Mouse (Mus musculus) kidney, postnatal 0 days (tissue): Measurements from ENCODE around the gene Nsd2. TPM values are rescaled to one million over a fixed set of nuclear protein-coding genes. Genes with fewer than 3 reads are reported as not detected.

ENCODE experiments used
- ATAC-seq: fragments of 200-750 bp; cut with Nextera tagmentation; replicated peaks from 2 replicates; pipeline ENCODE4 v1.8.0; 2017; ENCODE audit warnings: low read depth, moderate number of reproducible peaks, moderate TSS enrichment, moderate library complexity; ENCODE audit not compliant: low FRiP score
- DNase-seq: peaks from one replicate; pipeline ENCODE4 v3.0.0-alpha.2; 2016; ENCODE audit warnings: low spot score
- H3K27ac ChIP-seq: fragments of 300-500 bp; sonication (generic); 2 replicates; pipeline ENCODE4 v1.5.1; 2014; ENCODE audit warnings: mild to moderate bottlenecking
- H3K27me3 ChIP-seq: fragments of 300-500 bp; sonication (generic); 2 replicates; pipeline ENCODE4 v1.6.1; 2014; ENCODE audit warnings: low read length, mixed read lengths; ENCODE audit not compliant: insufficient read depth
- H3K36me3 ChIP-seq: fragments of 300-500 bp; sonication (generic); 2 replicates; pipeline ENCODE4 v1.6.1; 2014; ENCODE audit warnings: low read length, mixed read lengths; ENCODE audit not compliant: insufficient read depth
- H3K4me1 ChIP-seq: fragments of 300-500 bp; sonication (generic); replicated peaks from 2 replicates; pipeline ENCODE4 v1.6.1; 2014; ENCODE audit warnings: antibody characterized with exemption, low read length, mixed read lengths; ENCODE audit not compliant: insufficient read depth
- H3K4me2 ChIP-seq: fragments of 300-500 bp; sonication (generic); 2 replicates; pipeline ENCODE4 v1.6.1; 2014; ENCODE audit warnings: mild to moderate bottlenecking, low read length, moderate library complexity, mixed read lengths
- H3K4me3 ChIP-seq: fragments of 300-500 bp; sonication (generic); replicated peaks from 2 replicates; pipeline ENCODE4 v1.5.1; 2014; ENCODE audit warnings: low read depth, low read length
- H3K9ac ChIP-seq: fragments of 300-500 bp; sonication (generic); 2 replicates; pipeline ENCODE4 v1.6.1; 2014; ENCODE audit warnings: low read depth, low read length
- H3K9me3 ChIP-seq: fragments of 300-500 bp; sonication (generic); replicated peaks from 2 replicates; pipeline ENCODE4 v1.6.1; 2016; ENCODE audit warnings: low read length, inconsistent platforms, mixed read lengths
- CTCF ChIP-seq: IDR thresholded peaks from 2 replicates; pipeline ENCODE4 v1.5.1; 2016; ENCODE audit warnings: antibody characterized with exemption, low read depth, mild to moderate bottlenecking, moderate library complexity
- WGBS: fragments of 180-500 bp; shearing (Covaris S2); extraction: QIAGEN DNeasy Blood & Tissue Kit; methylation state at CpG from one replicate; pipeline ENCODE4 v1.1.7; 2014; 5-methylcytosine and 5-hydroxymethylcytosine counted together
- polyA plus RNA-seq: library from polyadenylated mRNA; unstranded; fragments of >200 nt; fragmentation: Nextera tagmentation; extraction: Ambion mirVana; gene quantifications from 2 replicates; pipeline ENCODE4 v1.2.1, GENCODE M21; 2015

The Nsd2 gene
- polyA plus RNA-seq, 1 experiment from 2014 or later = 21.0 TPM

GRCm38 (mm10) chr5:33893406-33893805, 72.9 kb downstream of the Nsd2 start:
- no peak for TF ChIP-seq CTCF
- WGBS = 87% methylated on average over 6 of the region's 6 CpGs
- Histone ChIP-seq H3K4me3 (no peak overlapping the region), H3K9ac (no peak overlapping the region), H3K36me3 (peaks cover 62% of the 10 kb centered on the region), H3K4me1 (no peaks in the 10 kb centered on the region), H3K4me2 (no peak overlapping the region), H3K27ac (no peak overlapping the region), H3K27me3 (no peaks in the 10 kb centered on the region), H3K9me3 (no peaks in the 10 kb centered on the region)
- no peak for ATAC-seq
- no peak for DNase-seq

GRCm38 (mm10) chr5:33895116-33895515, 74.6 kb downstream of the Nsd2 start:
- WGBS = 66% methylated on average over 9 of the region's 9 CpGs
- no peaks in the 10 kb centered on the region for H3K9me3 ChIP-seq
- no peak overlapping the region for H3K4me3 ChIP-seq
- no peak overlapping the region for H3K27ac ChIP-seq
- H3K36me3 ChIP-seq = peaks cover 78% of the 10 kb centered on the region
- no peak overlapping the region for H3K9ac ChIP-seq
- DNase-seq = no peak
- TF ChIP-seq CTCF = no peak
- no peak; the same call in 1 of the 2 replicates for ATAC-seq
- H3K4me1 ChIP-seq = no peaks in the 10 kb centered on the region
- no peak overlapping the region for H3K4me2 ChIP-seq
- H3K27me3 ChIP-seq = no peaks in the 10 kb centered on the region

GRCm38 (mm10) chr5:33897158-33897557, 76.6 kb downstream of the Nsd2 start:
- Histone ChIP-seq H3K9ac (no peak overlapping the region), H3K27ac (no peak overlapping the region), H3K36me3 (peaks cover 87% of the 10 kb centered on the region), H3K4me2 (no peak overlapping the region), H3K9me3 (no peaks in the 10 kb centered on the region), H3K27me3 (no peaks in the 10 kb centered on the region), H3K4me1 (no peaks in the 10 kb centered on the region), H3K4me3 (no peak overlapping the region)
- TF ChIP-seq CTCF = no peak
- WGBS = 88% methylated on average over 2 of the region's 2 CpGs
- ATAC-seq (no peak), DNase-seq (no peak)

GRCm38 (mm10) chr5:33898671-33899070, 78.1 kb downstream of the Nsd2 start:
- TF ChIP-seq CTCF = no peak
- Histone ChIP-seq H3K9me3 (no peaks in the 10 kb centered on the region), H3K36me3 (peaks cover 84% of the 10 kb centered on the region), H3K4me1 (no peaks in the 10 kb centered on the region), H3K4me3 (no peak overlapping the region), H3K4me2 (no peak overlapping the region), H3K27ac (no peak overlapping the region), H3K27me3 (no peaks in the 10 kb centered on the region), H3K9ac (no peak overlapping the region)
- ATAC-seq = 0 out of 2 replicates have a peak, but pooled peaks have one; percentile 16
- 88% methylated on average over 9 of the region's 9 CpGs for WGBS
- DNase-seq = no peak

- Histone ChIP-seq H3K9ac (no peak overlapping the region), H3K4me2 (no peak overlapping the region), H3K4me3 (no peak overlapping the region), H3K9me3 (no peaks in the 10 kb centered on the region), H3K36me3 (peaks cover 78% of the 10 kb centered on the region), H3K4me1 (no peaks in the 10 kb centered on the region), H3K27me3 (no peaks in the 10 kb centered on the region), H3K27ac (no peak overlapping the region)
- no peak for DNase-seq
- 91% methylated on average over 3 of the region's 3 CpGs for WGBS
- no peak for ATAC-seq
- no peak for TF ChIP-seq CTCF
Observed at GRCm38 (mm10) chr5:33899245-33899644, 78.7 kb downstream of the Nsd2 start.

- 94% methylated on average over 3 of the region's 3 CpGs for WGBS
- Histone ChIP-seq H3K4me3 (no peak overlapping the region), H3K9ac (no peak overlapping the region), H3K27me3 (no peaks in the 10 kb centered on the region), H3K27ac (no peak overlapping the region), H3K4me2 (no peak overlapping the region), H3K36me3 (peaks cover 70% of the 10 kb centered on the region), H3K4me1 (no peaks in the 10 kb centered on the region), H3K9me3 (no peaks in the 10 kb centered on the region)
- DNase-seq (no peak), ATAC-seq (no peak)
- TF ChIP-seq CTCF = no peak
Observed at GRCm38 (mm10) chr5:33900101-33900500, 79.6 kb downstream of the Nsd2 start.

GRCm38 (mm10) chr5:33900701-33901263, 80.3 kb downstream of the Nsd2 start:
- DNase-seq (no peak), ATAC-seq (no peak)
- Histone ChIP-seq H3K9ac (no peak overlapping the region), H3K9me3 (no peaks in the 10 kb centered on the region), H3K27ac (no peak overlapping the region), H3K4me2 (no peak overlapping the region), H3K36me3 (peaks cover 63% of the 10 kb centered on the region), H3K4me3 (no peak overlapping the region), H3K27me3 (no peaks in the 10 kb centered on the region), H3K4me1 (no peaks in the 10 kb centered on the region)
- no peak for TF ChIP-seq CTCF
- 95% methylated on average over 9 of the region's 9 CpGs for WGBS
